Mouse (Mus musculus): ENCODE results near the gene Galnt10. TPM values are rescaled to one million over a fixed set of nuclear protein-coding genes. Genes with fewer than 3 reads are reported as not detected.
A peak's percentile ranks its signal among the peaks of the same experiment; 100 is the strongest.

The Galnt10 gene
- 8.8 and 9.8 TPM in 2 replicates for polyA plus RNA-seq (2014; fragmentation: Nextera tagmentation; extraction: Ambion mirVana)

DNA sequence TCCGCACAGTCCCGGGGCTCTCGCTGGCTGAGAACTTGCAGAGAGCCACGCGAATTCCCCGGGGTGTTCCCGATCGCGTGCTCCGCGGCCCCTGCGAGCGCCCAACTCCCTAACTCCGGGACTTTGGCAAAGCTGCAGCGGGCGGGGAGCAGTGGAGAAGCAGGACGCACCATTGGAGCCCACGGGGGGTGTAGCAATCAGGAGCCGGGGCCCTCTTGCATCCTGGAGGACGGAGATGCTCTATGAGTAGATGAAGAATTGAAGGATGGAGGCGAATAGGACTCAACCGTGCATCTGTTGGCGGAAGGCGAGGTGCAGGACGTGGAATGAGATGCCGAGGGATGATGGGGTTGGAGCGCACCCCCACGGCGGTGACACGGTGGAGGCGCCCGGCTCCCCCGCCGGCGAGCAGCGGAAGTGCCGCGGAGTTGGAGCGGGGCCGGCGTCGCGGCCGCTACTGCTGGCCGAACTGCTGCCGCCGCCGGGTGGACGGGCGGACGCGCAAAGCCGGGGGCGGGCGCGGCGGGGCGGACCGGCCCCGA, at the start of gene Galnt10:
Gene Galnt10 (plus strand): TSS at position 425 of the 542 bp plus-strand sequence.
- under 1% methylated on average over 47 of the region's 60 CpGs for WGBS
- DNase-seq (ENCODE audit: low spot score), result peak; percentile 82
- no peaks in the 10 kb centered on the region for H3K27me3 ChIP-seq (ENCODE audit: control insufficient read depth, insufficient read depth, low read length)
- peak within 1 kb of the TSS; percentile 71 for H3K4me2 ChIP-seq (replicated peaks)
- H3K27ac ChIP-seq, result peak within 1 kb of the TSS; percentile 79
- ATAC-seq (ENCODE audit: low FRiP score), result peak; percentile 91
- H3K4me3 ChIP-seq (replicated peaks; ENCODE audit: low read length), result peak within 1 kb of the TSS; percentile 59
- peak within 1 kb of the TSS; percentile 71 for H3K9ac ChIP-seq
- no peaks in the 10 kb centered on the region for H3K9me3 ChIP-seq (ENCODE audit: control insufficient read depth, low read length)
- H3K36me3 ChIP-seq (replicated peaks; ENCODE audit: control insufficient read depth, insufficient read depth), result no peaks in the 10 kb centered on the region
- H3K4me1 ChIP-seq (replicated peaks; ENCODE audit: control insufficient read depth, insufficient read depth, low read length), result peaks cover 26% of the 10 kb centered on the region

DNA sequence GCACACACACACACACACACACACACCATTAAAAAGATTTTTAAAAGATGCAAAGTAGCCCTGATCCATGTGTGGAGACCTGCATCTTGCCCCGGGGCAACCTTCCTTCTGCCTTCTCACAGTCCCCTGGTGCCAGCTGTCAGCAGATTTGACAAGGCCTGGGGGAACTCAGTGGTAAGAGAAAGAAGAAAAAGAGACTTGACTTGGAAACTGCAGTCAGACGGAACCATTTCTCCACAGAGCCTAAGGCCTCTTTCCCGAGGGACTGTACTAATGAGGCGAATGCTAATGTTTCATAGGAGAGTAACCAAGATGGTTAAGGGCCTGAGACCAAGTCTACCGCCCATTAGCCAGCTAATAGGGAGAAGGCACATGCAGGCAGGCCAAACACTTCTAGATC, 49.3 kb upstream of the Galnt10 start:
- ATAC-seq (ENCODE audit: low FRiP score), result no peak
- Histone ChIP-seq H3K4me3 (replicated peaks; ENCODE audit: low read length) (no peak overlapping the region), H3K27me3 (ENCODE audit: control insufficient read depth, insufficient read depth, low read length) (no peaks in the 10 kb centered on the region), H3K9ac (no peak overlapping the region), H3K4me2 (replicated peaks) (no peak overlapping the region), H3K27ac (no peak overlapping the region), H3K9me3 (ENCODE audit: control insufficient read depth, low read length) (no peaks in the 10 kb centered on the region), H3K4me1 (replicated peaks; ENCODE audit: control insufficient read depth, insufficient read depth, low read length) (peaks cover 21% of the 10 kb centered on the region), H3K36me3 (replicated peaks; ENCODE audit: control insufficient read depth, insufficient read depth) (no peaks in the 10 kb centered on the region)
- DNase-seq (ENCODE audit: low spot score), result no peak
- WGBS, result 57% methylated on average over 5 of the region's 5 CpGs

DNA sequence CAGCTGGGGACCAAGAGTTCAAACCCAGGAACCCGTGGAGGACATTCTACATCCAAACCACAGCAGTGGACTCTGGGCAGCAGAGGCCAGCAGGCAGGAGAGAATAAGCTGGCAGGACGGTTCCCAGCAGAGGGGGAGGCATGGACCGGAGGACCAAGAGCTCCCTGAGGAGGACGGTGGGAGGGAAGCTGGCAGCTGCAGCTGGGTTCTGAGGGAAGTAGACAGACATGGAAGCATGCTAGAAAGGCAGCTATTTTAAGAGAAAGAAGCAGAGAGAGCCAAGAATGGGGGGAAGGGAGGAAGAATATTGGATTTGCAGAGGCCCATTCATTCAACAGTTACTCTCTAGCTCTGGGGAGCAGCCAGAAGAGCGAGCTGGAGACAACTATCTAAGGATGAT, 47.1 kb upstream of the Galnt10 start:
- Histone ChIP-seq H3K27me3 (ENCODE audit: control insufficient read depth, insufficient read depth, low read length) (no peaks in the 10 kb centered on the region), H3K9ac (no peak overlapping the region), H3K4me1 (replicated peaks; ENCODE audit: control insufficient read depth, insufficient read depth, low read length) (peaks cover 30% of the 10 kb centered on the region), H3K9me3 (ENCODE audit: control insufficient read depth, low read length) (no peaks in the 10 kb centered on the region), H3K4me3 (replicated peaks; ENCODE audit: low read length) (no peak overlapping the region), H3K36me3 (replicated peaks; ENCODE audit: control insufficient read depth, insufficient read depth) (no peaks in the 10 kb centered on the region), H3K27ac (no peak overlapping the region), H3K4me2 (replicated peaks) (no peak overlapping the region)
- DNase-seq (ENCODE audit: low spot score) (no peak), ATAC-seq (ENCODE audit: low FRiP score) (no peak)
- WGBS, result 51% methylated on average over 5 of the region's 5 CpGs

DNA sequence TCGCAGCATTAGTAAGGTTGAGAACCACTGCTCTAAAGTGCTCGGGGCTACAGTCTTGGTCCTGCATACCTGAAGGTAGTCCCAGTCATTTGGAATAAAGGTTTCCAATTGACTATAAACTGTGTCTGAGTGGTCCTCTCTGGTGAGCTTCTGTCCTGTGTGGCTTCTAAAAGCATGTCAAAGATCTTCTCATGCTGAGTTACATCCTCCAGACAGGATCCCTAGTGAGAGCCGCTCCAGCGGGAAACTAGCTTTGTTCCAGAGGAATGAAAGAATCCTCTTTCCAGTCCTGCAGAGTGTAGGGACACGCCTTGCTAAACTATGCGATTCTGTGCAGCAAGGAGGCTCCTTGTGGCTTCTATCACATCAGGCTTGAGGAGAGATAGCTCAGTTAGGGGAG, 45.9 kb upstream of the Galnt10 start:
- Histone ChIP-seq H3K9me3 (ENCODE audit: control insufficient read depth, low read length) (no peaks in the 10 kb centered on the region), H3K9ac (no peak overlapping the region), H3K4me2 (replicated peaks) (no peak overlapping the region), H3K27ac (no peak overlapping the region), H3K36me3 (replicated peaks; ENCODE audit: control insufficient read depth, insufficient read depth) (no peaks in the 10 kb centered on the region), H3K4me3 (replicated peaks; ENCODE audit: low read length) (no peak overlapping the region), H3K27me3 (ENCODE audit: control insufficient read depth, insufficient read depth, low read length) (no peaks in the 10 kb centered on the region), H3K4me1 (replicated peaks; ENCODE audit: control insufficient read depth, insufficient read depth, low read length) (peaks cover 30% of the 10 kb centered on the region)
- DNase-seq (ENCODE audit: low spot score) (no peak), ATAC-seq (ENCODE audit: low FRiP score) (no peak)
- 43% methylated on average over 6 of the region's 6 CpGs for WGBS

DNA sequence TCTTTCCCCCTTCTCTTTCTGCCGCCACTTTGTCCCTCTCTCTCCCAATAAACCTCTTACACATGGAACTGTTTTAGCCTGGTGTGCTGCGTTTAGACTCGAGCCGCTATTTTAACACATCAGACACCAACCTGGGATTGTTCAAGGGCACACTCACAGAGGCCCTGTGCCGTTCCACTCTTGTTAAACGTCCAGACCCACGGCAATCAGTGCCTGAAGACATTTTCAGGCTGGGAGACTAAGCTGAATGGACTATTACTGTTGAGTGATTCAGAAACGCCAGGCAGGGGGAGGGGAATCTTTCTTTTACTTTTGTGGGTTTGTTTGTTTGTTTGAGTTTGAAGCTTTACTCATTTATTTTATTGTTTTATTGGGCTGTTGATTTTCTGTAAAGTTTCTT, 45.1 kb upstream of the Galnt10 start:
- Histone ChIP-seq H3K4me2 (replicated peaks) (no peak overlapping the region), H3K9ac (no peak overlapping the region), H3K36me3 (replicated peaks; ENCODE audit: control insufficient read depth, insufficient read depth) (no peaks in the 10 kb centered on the region), H3K4me3 (replicated peaks; ENCODE audit: low read length) (no peak overlapping the region), H3K27ac (no peak overlapping the region), H3K27me3 (ENCODE audit: control insufficient read depth, insufficient read depth, low read length) (no peaks in the 10 kb centered on the region), H3K9me3 (ENCODE audit: control insufficient read depth, low read length) (no peaks in the 10 kb centered on the region), H3K4me1 (replicated peaks; ENCODE audit: control insufficient read depth, insufficient read depth, low read length) (peaks cover 30% of the 10 kb centered on the region)
- ATAC-seq (ENCODE audit: low FRiP score) (no peak), DNase-seq (ENCODE audit: low spot score) (no peak)
- 26% methylated on average over 8 of the region's 8 CpGs for WGBS

DNA sequence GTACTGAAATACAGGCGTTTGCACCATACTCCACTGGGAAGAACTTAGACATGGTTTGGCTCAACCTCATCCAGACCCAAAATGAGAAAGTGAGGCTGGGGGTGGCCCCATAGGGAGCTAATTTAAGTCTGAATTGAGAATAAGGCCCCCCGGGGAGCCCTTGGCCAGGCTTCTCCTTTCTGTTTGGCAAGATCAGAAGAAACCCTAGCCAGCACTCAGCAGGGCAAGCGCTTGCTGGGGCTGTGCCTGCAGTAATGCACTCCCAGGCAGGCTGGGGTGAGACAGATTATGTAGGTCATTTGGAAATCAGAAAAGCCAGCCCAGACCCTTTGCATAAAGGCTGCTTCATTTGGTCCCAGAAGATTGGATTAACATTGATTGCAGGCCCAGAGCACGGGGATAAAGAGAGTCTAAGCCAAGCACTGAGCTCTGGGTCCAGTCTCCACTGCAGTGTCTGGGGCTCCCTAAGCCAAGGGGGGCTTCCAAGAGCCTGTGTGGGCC, 44.6 kb upstream of the Galnt10 start:
- WGBS, result 10% methylated on average over 4 of the region's 4 CpGs
- no peak overlapping the region for H3K4me2 ChIP-seq (replicated peaks)
- peaks cover 35% of the 10 kb centered on the region for H3K4me1 ChIP-seq (replicated peaks; ENCODE audit: control insufficient read depth, insufficient read depth, low read length)
- no peaks in the 10 kb centered on the region for H3K27me3 ChIP-seq (ENCODE audit: control insufficient read depth, insufficient read depth, low read length)
- DNase-seq (ENCODE audit: low spot score) (peak; percentile 64), ATAC-seq (ENCODE audit: low FRiP score) (peak; percentile 85)
- H3K27ac ChIP-seq, result no peak overlapping the region
- H3K4me3 ChIP-seq (replicated peaks; ENCODE audit: low read length), result no peak overlapping the region
- H3K9me3 ChIP-seq (ENCODE audit: control insufficient read depth, low read length), result no peaks in the 10 kb centered on the region
- no peaks in the 10 kb centered on the region for H3K36me3 ChIP-seq (replicated peaks; ENCODE audit: control insufficient read depth, insufficient read depth)
- 0 out of 2 replicates have a peak overlapping the region, but pooled peaks have one; percentile 18 for H3K9ac ChIP-seq

DNA sequence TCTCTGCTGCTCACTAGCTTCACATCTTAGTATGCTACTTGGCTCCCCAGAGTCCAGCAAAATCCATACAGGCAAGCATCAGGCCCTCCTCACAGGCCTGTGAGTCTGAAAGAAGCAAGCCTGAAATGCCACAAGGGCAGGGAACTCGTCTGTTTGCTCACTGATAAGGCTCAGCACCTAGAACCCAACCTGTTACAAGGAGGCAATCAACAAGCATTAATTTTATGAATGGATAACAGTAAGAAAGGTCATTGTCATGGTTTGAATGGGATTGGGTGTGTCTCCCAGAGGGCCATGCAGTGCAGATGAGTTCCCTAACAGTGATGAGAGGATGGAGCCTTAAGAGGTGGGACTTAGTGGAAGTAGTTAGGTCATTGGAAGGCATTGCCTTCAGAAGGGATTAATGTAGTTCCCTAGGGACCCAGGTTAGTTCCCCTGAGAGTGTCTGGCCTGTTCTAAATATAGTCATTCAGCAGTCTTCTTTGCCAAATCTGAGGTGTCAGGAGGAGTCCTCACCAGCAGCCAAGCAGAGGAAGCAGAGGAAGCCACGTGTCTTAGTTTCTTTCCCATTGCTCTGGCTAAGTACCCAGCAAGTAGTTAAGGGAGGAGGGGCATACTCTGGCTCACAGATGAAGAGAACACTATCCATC, 43.3 kb upstream of the Galnt10 start:
- Histone ChIP-seq H3K4me3 (replicated peaks; ENCODE audit: low read length) (no peak overlapping the region), H3K4me1 (replicated peaks; ENCODE audit: control insufficient read depth, insufficient read depth, low read length) (peaks cover 35% of the 10 kb centered on the region), H3K27me3 (ENCODE audit: control insufficient read depth, insufficient read depth, low read length) (no peaks in the 10 kb centered on the region), H3K4me2 (replicated peaks) (no peak overlapping the region), H3K36me3 (replicated peaks; ENCODE audit: control insufficient read depth, insufficient read depth) (no peaks in the 10 kb centered on the region), H3K9ac (no peak overlapping the region), H3K9me3 (ENCODE audit: control insufficient read depth, low read length) (no peaks in the 10 kb centered on the region), H3K27ac (no peak overlapping the region)
- no peak for DNase-seq (ENCODE audit: low spot score)
- 78% methylated on average over 2 of the region's 2 CpGs for WGBS
- no peak for ATAC-seq (ENCODE audit: low FRiP score)

DNA sequence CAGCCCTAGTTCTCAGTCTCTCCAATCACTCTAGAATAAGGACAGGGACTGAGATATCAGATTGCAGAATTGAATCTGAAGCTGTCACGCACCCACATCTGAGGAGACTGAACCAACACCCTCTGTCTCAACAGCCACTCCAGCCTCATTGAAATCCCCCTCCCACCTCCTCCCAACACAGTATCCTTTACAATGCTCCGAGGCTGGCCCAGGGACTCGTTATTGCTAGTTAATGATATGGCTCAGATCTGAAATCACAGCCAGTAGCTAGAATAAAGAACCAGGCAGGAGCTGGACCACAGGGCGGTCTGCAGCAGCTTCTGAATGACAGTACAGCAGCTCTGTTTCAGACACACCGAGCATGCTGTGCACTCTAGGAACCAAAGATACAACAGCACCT, 40.2 kb upstream of the Galnt10 start:
- Histone ChIP-seq H3K4me2 (replicated peaks) (no peak overlapping the region), H3K4me1 (replicated peaks; ENCODE audit: control insufficient read depth, insufficient read depth, low read length) (peaks cover 22% of the 10 kb centered on the region), H3K36me3 (replicated peaks; ENCODE audit: control insufficient read depth, insufficient read depth) (no peaks in the 10 kb centered on the region), H3K27me3 (ENCODE audit: control insufficient read depth, insufficient read depth, low read length) (no peaks in the 10 kb centered on the region), H3K9ac (no peak overlapping the region), H3K4me3 (replicated peaks; ENCODE audit: low read length) (no peak overlapping the region), H3K27ac (no peak overlapping the region), H3K9me3 (ENCODE audit: control insufficient read depth, low read length) (no peaks in the 10 kb centered on the region)
- ATAC-seq (ENCODE audit: low FRiP score) (no peak), DNase-seq (ENCODE audit: low spot score) (no peak)
- WGBS, result 31% methylated on average over 5 of the region's 5 CpGs

DNA sequence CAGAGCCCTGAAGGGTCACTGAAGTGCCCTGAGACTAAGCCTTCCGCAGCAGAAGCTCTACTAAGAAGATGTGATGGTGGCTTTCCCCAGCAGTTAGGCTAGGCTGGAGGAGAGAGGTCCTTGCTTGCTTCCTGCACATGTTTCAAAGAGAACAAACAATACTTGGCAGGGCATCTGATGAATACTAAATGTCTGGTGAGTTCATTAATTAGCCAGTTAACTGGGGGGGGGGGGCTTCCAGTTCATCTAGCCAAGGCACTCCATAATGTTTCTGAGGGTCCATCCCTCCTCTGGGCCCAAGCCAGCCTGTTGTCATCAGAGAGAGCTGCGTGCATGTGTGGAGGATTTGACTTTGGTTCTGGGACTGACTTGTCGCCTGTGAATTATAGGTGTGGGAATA, 39.6 kb upstream of the Galnt10 start:
- H3K27me3 ChIP-seq (ENCODE audit: control insufficient read depth, insufficient read depth, low read length), result no peaks in the 10 kb centered on the region
- no peaks in the 10 kb centered on the region for H3K9me3 ChIP-seq (ENCODE audit: control insufficient read depth, low read length)
- H3K9ac ChIP-seq, result no peak overlapping the region
- DNase-seq (ENCODE audit: low spot score) (no peak), ATAC-seq (ENCODE audit: low FRiP score) (no peak)
- WGBS, result 86% methylated on average over 3 of the region's 3 CpGs
- H3K4me1 ChIP-seq (replicated peaks; ENCODE audit: control insufficient read depth, insufficient read depth, low read length), result peaks cover 17% of the 10 kb centered on the region
- H3K27ac ChIP-seq, result no peak overlapping the region
- H3K4me3 ChIP-seq (replicated peaks; ENCODE audit: low read length), result no peak overlapping the region
- H3K4me2 ChIP-seq (replicated peaks), result no peak overlapping the region
- no peaks in the 10 kb centered on the region for H3K36me3 ChIP-seq (replicated peaks; ENCODE audit: control insufficient read depth, insufficient read depth)

All from hindbrain, embryonic 14.5 days (tissue).